Mouse (Mus musculus): ENCODE data around the gene BC049715.

DNA sequence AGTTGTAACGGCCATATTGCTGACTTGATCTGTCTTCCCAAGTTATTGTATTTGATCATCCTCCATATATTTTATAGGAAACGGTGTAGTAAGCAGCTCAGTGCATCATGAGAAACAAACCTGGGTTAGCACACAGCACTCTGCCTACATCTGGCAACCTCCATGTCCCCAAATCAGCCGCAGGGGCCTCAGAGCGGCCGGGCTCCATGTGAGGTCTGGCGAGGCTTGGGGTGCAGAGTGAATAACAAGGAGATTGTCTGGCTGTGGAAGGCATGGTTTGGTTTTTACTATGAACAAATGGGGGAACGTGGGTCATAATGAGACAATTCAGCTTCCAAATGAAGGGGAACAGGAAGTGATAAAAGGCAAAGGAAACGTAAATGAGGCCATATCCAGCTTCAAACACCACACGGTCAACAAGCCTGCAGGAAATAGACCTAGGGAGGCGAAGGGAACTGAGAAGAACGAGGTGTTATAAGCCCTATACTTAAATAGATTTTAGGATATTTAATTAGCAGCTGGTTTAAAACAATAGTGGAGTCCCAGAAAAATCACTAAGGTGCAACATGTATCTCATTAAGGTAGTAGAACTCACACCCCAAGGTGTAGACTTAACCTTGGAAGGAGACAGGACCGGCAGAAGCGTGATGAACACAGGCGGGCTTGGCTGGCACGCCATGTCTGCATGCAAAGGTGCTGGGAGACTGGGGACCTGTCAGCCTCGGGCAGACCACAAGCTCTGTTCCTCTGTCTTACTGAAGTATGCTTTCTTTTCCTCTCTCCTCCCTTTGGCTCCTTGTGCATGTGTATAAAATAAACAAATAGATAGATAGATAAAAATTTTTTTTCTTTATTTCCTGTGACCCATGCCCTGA is 34.3 kb upstream of the BC049715 start:
- TF ChIP-seq POLR2A (IDR thresholded peaks at IDR 0.05; ENCODE audit: extremely low read depth, insufficient read depth, low read length) (no peak), CTCF (IDR thresholded peaks at IDR 0.05; ENCODE audit: extremely low read depth, insufficient read depth, low read length) (no peak)

Measured in cortical plate, adult 2 months (tissue).